Mouse (Mus musculus) thymus, adult 2 months (tissue): ENCODE results near the gene Dach2. TPM values are rescaled to one million over a fixed set of nuclear protein-coding genes. Genes with fewer than 3 reads are reported as not detected.

Experiments used
- DNase-seq: peaks from one replicate; pipeline ENCODE4 v3.0.0; 2021
- H3K27ac ChIP-seq: fragments of 200-500 bp; 2 replicates; pipeline ENCODE4 v1.5.1; 2012; ENCODE audit warnings: low read length, control low read depth; ENCODE audit not compliant: control insufficient read depth, insufficient read depth
- H3K27me3 ChIP-seq: fragments of 200-500 bp; 2 replicates; pipeline ENCODE4 v1.6.1; 2012; ENCODE audit warnings: mild to moderate bottlenecking, low read length, moderate library complexity, mixed read lengths; ENCODE audit not compliant: control insufficient read depth, insufficient read depth
- H3K36me3 ChIP-seq: fragments of 200-500 bp; 2 replicates; pipeline ENCODE4 v1.6.1; 2012; ENCODE audit warnings: mild to moderate bottlenecking, low read length, moderate library complexity; ENCODE audit not compliant: control insufficient read depth, insufficient read depth
- H3K4me1 ChIP-seq: fragments of 200-500 bp; replicated peaks from 2 replicates; pipeline ENCODE4 v1.6.1; 2012; ENCODE audit warnings: low read length; ENCODE audit not compliant: control insufficient read depth, insufficient read depth
- H3K4me3 ChIP-seq: fragments of 200-500 bp; 2 replicates; pipeline ENCODE4 v1.5.1; 2012; ENCODE audit warnings: mild to moderate bottlenecking, low read length, control low read depth, moderate library complexity; ENCODE audit not compliant: control insufficient read depth, insufficient read depth
- CTCF ChIP-seq: fragments of 200-500 bp; IDR thresholded peaks from 2 replicates; pipeline ENCODE4 v1.5.1; 2012; ENCODE audit warnings: mild to moderate bottlenecking, control low read depth, low read length, moderate library complexity, borderline replicate concordance; ENCODE audit not compliant: control insufficient read depth, poor library complexity, insufficient read depth; ENCODE audit errors: extremely low read depth
- POLR2A ChIP-seq: fragments of 200-500 bp; IDR thresholded peaks from 2 replicates; pipeline ENCODE4 v1.6.1; 2012; ENCODE audit warnings: mild to moderate bottlenecking, low read length, control low read depth, moderate library complexity; ENCODE audit not compliant: control insufficient read depth, poor library complexity, insufficient read depth; ENCODE audit errors: extremely low read depth
- WGBS: fragments of 180-500 bp; shearing (Covaris S2); methylation state at CpG from one replicate; pipeline ENCODE4 v1.1.7; 2018; 5-methylcytosine and 5-hydroxymethylcytosine counted together
- polyA plus RNA-seq: library from polyadenylated mRNA; depleted of rRNA; stranded (reverse); fragments of >200 nt; gene quantifications from 2 replicates; pipeline ENCODE4 v1.2.3, GENCODE M21; 2012

Gene Dach2
- polyA plus RNA-seq, 1 experiment: 0.63 TPM

GRCm38 (mm10) chrX:113408756-113409155 is 111.4 kb downstream of the Dach2 start:
- H3K4me1 ChIP-seq: no peaks in the 10 kb centered on the region
- no peak overlapping the region for H3K27ac ChIP-seq
- H3K4me3 ChIP-seq: no peak overlapping the region
- TF ChIP-seq CTCF: no peak
- no peaks in the 10 kb centered on the region for H3K36me3 ChIP-seq
- H3K27me3 ChIP-seq: no peaks in the 10 kb centered on the region
- no peak for DNase-seq
- 95% methylated on average over 1 of the region's 1 CpGs for WGBS

GRCm38 (mm10) chrX:113421517-113422187 is 124.3 kb downstream of the Dach2 start:
- no peak overlapping the region for H3K4me3 ChIP-seq
- 85% methylated on average over 3 of the region's 3 CpGs for WGBS
- no peaks in the 10 kb centered on the region for H3K4me1 ChIP-seq
- H3K36me3 ChIP-seq: no peaks in the 10 kb centered on the region
- TF ChIP-seq POLR2A (no peak), CTCF (no peak)
- H3K27ac ChIP-seq: no peak overlapping the region
- no peaks in the 10 kb centered on the region for H3K27me3 ChIP-seq
- DNase-seq: no peak

GRCm38 (mm10) chrX:113482131-113482530 is 184.8 kb downstream of the Dach2 start:
- 97% methylated on average over 1 of the region's 1 CpGs for WGBS
- Histone ChIP-seq H3K4me1 (no peaks in the 10 kb centered on the region), H3K27me3 (no peaks in the 10 kb centered on the region)

GRCm38 (mm10) chrX:113545106-113545505 is 247.8 kb downstream of the Dach2 start:
- Histone ChIP-seq H3K4me3 (no peak overlapping the region), H3K27ac (no peak overlapping the region), H3K27me3 (no peaks in the 10 kb centered on the region), H3K4me1 (no peaks in the 10 kb centered on the region), H3K36me3 (no peaks in the 10 kb centered on the region)
- TF ChIP-seq CTCF: no peak
- no peak for TF ChIP-seq POLR2A
- no peak for DNase-seq
- WGBS: 93% methylated on average over 3 of the region's 3 CpGs

More at GRCm38 (mm10) chrX:113482131-113482530, 184.8 kb downstream of the Dach2 start:
- no peak for DNase-seq
- TF ChIP-seq POLR2A: no peak
- no peak for TF ChIP-seq CTCF
- Histone ChIP-seq H3K4me3 (no peak overlapping the region), H3K27ac (no peak overlapping the region), H3K36me3 (no peaks in the 10 kb centered on the region)

- TF ChIP-seq CTCF: no peak
- no peak for TF ChIP-seq POLR2A
- DNase-seq: no peak
- Histone ChIP-seq H3K27ac (no peak overlapping the region), H3K4me1 (no peaks in the 10 kb centered on the region), H3K36me3 (no peaks in the 10 kb centered on the region), H3K27me3 (no peaks in the 10 kb centered on the region), H3K4me3 (no peak overlapping the region)
- WGBS: 42% methylated on average over 2 of the region's 2 CpGs
These were observed 266.6 kb downstream of the Dach2 start for GRCm38 (mm10) chrX:113563897-113564296.

- Histone ChIP-seq H3K36me3 (no peaks in the 10 kb centered on the region), H3K4me1 (no peaks in the 10 kb centered on the region), H3K4me3 (no peak overlapping the region), H3K27ac (no peak overlapping the region), H3K27me3 (no peaks in the 10 kb centered on the region)
- TF ChIP-seq POLR2A (no peak), CTCF (no peak)
- DNase-seq: no peak
These were observed 368.8 kb downstream of the Dach2 start for GRCm38 (mm10) chrX:113666069-113666468.

GRCm38 (mm10) chrX:113687163-113687562 is 389.9 kb downstream of the Dach2 start:
- Histone ChIP-seq H3K27me3 (no peaks in the 10 kb centered on the region), H3K27ac (no peak overlapping the region), H3K36me3 (no peaks in the 10 kb centered on the region), H3K4me3 (no peak overlapping the region), H3K4me1 (no peaks in the 10 kb centered on the region)
- no peak for DNase-seq
- WGBS: 98% methylated on average over 2 of the region's 2 CpGs
- TF ChIP-seq POLR2A (no peak), CTCF (no peak)
